Mouse (Mus musculus): ENCODE measurements around the gene Naip2. TPM values are rescaled to one million over a fixed set of nuclear protein-coding genes. Genes with fewer than 3 reads are reported as not detected.

Gene Naip2
- total RNA-seq, 2 experiments from 2014 or later, result 0.42 to 0.48 TPM

- H3K27ac ChIP-seq, result no peak overlapping the region
- H3K4me3 ChIP-seq, result no peak overlapping the region
- no peak for TF ChIP-seq CTCF (IDR thresholded peaks at IDR 0.05)
- DNase-seq (ENCODE audit: extremely low spot score in 1 of 2, low spot score in 2 of 2), result no peak
- intact Hi-C loops (cut with DNase I), result no loop called here
Observed at GRCm38 (mm10) chr13:100098808-100099207, 103.1 kb downstream of the Naip2 start.

Other genes starting within 250 kb of the Naip2 start
- gene Mccc2, start 186.5 kb downstream of the Naip2 start, total RNA-seq (2021), result 10 to 100 TPM; 22.9 to 26.9 TPM
- 10 to 100 TPM; 44.1 to 54.6 TPM for gene Bdp1, start 98.0 kb downstream of the Naip2 start, total RNA-seq (2021)
- 10 to 100 TPM; 15.1 to 22.9 TPM for gene Serf1, start 94.1 kb downstream of the Naip2 start, total RNA-seq (2021)
- 10 to 100 TPM; 41.3 to 44.8 TPM for gene Smn1, start 77.2 kb downstream of the Naip2 start, total RNA-seq (2021)
- under 1 TPM; 0.28 to 0.43 TPM for gene Naip5, start 44.2 kb upstream of the Naip2 start, total RNA-seq (2021)
- gene Naip6, start 115.6 kb upstream of the Naip2 start, total RNA-seq (2021), result under 1 TPM; 0.19 to 0.25 TPM

Measured in left cerebral cortex, adult 2 months (tissue).